Mouse (Mus musculus) hindbrain, embryonic 14.5 days (tissue): ENCODE data around the gene Dusp2. TPM values are rescaled to one million over a fixed set of nuclear protein-coding genes. Genes with fewer than 3 reads are reported as not detected.

Experiments
- ATAC-seq: fragments of 200-750 bp; cut with Nextera tagmentation; 2 replicates; pipeline ENCODE4 v1.8.0; 2017; ENCODE audit warnings: moderate number of reproducible peaks, mild to moderate bottlenecking, moderate TSS enrichment, moderate library complexity; ENCODE audit not compliant: low FRiP score
- DNase-seq: peaks from one replicate; pipeline ENCODE4 v3.0.0-alpha.2; 2015; ENCODE audit warnings: low spot score
- H3K27ac ChIP-seq: fragments of 300-500 bp; sonication (generic); 2 replicates; pipeline ENCODE4 v1.5.1; 2014; ENCODE audit warnings: mild to moderate bottlenecking, moderate library complexity
- H3K27me3 ChIP-seq: fragments of 300-500 bp; sonication (generic); 2 replicates; pipeline ENCODE4 v1.6.1; 2014; ENCODE audit warnings: mild to moderate bottlenecking, low read length, mixed read lengths; ENCODE audit not compliant: control insufficient read depth, insufficient read depth
- H3K36me3 ChIP-seq: fragments of 300-500 bp; sonication (generic); replicated peaks from 2 replicates; pipeline ENCODE4 v1.6.1; 2014; ENCODE audit not compliant: control insufficient read depth, insufficient read depth
- H3K4me1 ChIP-seq: fragments of 300-500 bp; sonication (generic); replicated peaks from 2 replicates; pipeline ENCODE4 v1.6.1; 2014; ENCODE audit warnings: antibody characterized with exemption, low read length, mixed read lengths; ENCODE audit not compliant: control insufficient read depth, insufficient read depth
- H3K4me2 ChIP-seq: fragments of 300-500 bp; sonication (generic); replicated peaks from 2 replicates; pipeline ENCODE4 v1.6.1; 2014; ENCODE audit warnings: mild to moderate bottlenecking, moderate library complexity
- H3K4me3 ChIP-seq: fragments of 300-500 bp; sonication (generic); replicated peaks from 2 replicates; pipeline ENCODE4 v1.5.1; 2014; ENCODE audit warnings: mild to moderate bottlenecking, low read length
- H3K9ac ChIP-seq: fragments of 300-500 bp; sonication (generic); 2 replicates; pipeline ENCODE4 v1.6.1; 2014
- H3K9me3 ChIP-seq: fragments of 300-500 bp; sonication (generic); 2 replicates; pipeline ENCODE4 v1.6.1; 2016; ENCODE audit warnings: low read length; ENCODE audit not compliant: control insufficient read depth
- WGBS: fragments of 180-500 bp; shearing (Covaris S2); extraction: QIAGEN DNeasy Blood & Tissue Kit; methylation state at CpG from one replicate; pipeline ENCODE4 v1.1.7; 2014; 5-methylcytosine and 5-hydroxymethylcytosine counted together
- polyA plus RNA-seq: library from polyadenylated mRNA; unstranded; fragments of >200 nt; fragmentation: Nextera tagmentation; extraction: Ambion mirVana; gene quantifications from 2 replicates; pipeline ENCODE4 v1.2.1, GENCODE M21; 2014

Dusp2 gene
- polyA plus RNA-seq, 1 experiment from 2014 or later = 12.5 TPM

DNA sequence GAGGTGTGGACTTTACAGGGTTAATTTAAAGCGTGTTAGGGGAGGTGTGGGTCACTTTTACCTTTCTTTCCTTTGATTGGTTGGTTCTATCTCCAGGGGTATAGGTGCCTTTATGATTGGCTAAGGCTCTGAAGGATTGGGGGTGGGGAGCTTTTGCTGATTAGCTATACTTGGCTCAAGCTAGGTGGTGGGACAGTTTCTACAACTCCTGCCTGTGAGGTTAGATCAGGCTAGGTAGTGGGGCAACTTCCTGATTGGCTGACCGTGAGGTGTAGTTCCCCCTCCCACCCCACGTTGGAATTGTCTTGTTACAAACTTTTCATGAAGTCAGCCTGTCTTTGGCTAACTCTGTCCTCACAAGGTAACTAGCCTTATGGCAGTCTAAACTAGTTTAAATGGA is 28.8 kb upstream of the Dusp2 start:
- Histone ChIP-seq H3K4me3 (no peak overlapping the region), H3K9ac (no peak overlapping the region), H3K36me3 (peaks cover 1% of the 10 kb centered on the region), H3K4me1 (no peaks in the 10 kb centered on the region), H3K27me3 (no peaks in the 10 kb centered on the region), H3K27ac (no peak overlapping the region), H3K9me3 (no peaks in the 10 kb centered on the region), H3K4me2 (no peak overlapping the region)
- ATAC-seq = no peak
- no peak for DNase-seq
- 48% methylated on average over 3 of the region's 3 CpGs for WGBS

DNA sequence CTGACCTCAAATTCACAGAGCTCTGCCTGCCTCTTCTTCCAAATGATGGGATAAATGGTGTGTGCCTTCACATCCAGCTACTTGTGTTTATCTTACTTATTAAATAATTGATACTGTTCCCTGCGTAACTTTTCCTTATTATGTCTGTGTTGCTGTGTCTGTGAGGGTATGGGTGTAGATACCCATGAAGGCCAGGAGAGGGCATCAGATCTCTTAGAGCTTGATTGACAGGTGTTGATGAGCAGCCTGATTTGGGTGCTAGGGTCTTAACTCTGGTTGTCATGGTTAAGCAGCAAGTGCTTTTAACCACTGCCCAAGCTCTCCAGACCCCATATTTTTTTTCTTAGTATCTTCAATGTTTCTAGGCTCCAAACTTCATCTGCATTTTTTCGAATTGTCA is 27.3 kb upstream of the Dusp2 start:
- no peaks in the 10 kb centered on the region for H3K4me1 ChIP-seq
- 88% methylated on average over 2 of the region's 2 CpGs for WGBS
- ATAC-seq (no peak), DNase-seq (peak; percentile 25)
- H3K27me3 ChIP-seq = no peaks in the 10 kb centered on the region
- H3K9me3 ChIP-seq = no peaks in the 10 kb centered on the region
- no peak overlapping the region for H3K4me3 ChIP-seq
- H3K36me3 ChIP-seq = no peaks in the 10 kb centered on the region
- no peak overlapping the region for H3K27ac ChIP-seq
- H3K9ac ChIP-seq = no peak overlapping the region
- H3K4me2 ChIP-seq = no peak overlapping the region

DNA sequence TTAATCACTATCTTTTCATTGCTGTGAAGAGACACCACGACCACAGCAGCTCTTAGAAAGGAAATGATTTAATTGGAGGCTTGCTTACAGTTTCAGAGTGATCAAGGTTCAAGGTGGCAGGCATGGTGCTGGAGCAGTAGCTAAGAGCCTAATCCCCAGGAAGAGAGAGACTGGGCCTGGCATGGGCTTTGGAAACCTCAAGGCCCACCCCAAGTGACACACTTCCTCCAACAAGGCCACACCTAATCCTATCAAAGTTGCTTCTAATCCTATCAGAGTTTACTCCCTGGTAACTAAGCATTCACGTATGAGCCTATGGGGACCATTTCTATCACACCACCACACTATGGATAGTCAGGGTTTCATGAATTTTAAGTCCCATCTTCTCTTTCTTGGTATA is 25.7 kb upstream of the Dusp2 start:
- H3K4me1 ChIP-seq = no peaks in the 10 kb centered on the region
- ATAC-seq (no peak), DNase-seq (no peak)
- H3K27ac ChIP-seq = no peak overlapping the region
- H3K4me3 ChIP-seq = no peak overlapping the region
- H3K9me3 ChIP-seq = no peaks in the 10 kb centered on the region
- H3K4me2 ChIP-seq = no peak overlapping the region
- H3K9ac ChIP-seq = no peak overlapping the region
- no peaks in the 10 kb centered on the region for H3K27me3 ChIP-seq
- H3K36me3 ChIP-seq = no peaks in the 10 kb centered on the region
- 60% methylated on average over 2 of the region's 2 CpGs for WGBS

DNA sequence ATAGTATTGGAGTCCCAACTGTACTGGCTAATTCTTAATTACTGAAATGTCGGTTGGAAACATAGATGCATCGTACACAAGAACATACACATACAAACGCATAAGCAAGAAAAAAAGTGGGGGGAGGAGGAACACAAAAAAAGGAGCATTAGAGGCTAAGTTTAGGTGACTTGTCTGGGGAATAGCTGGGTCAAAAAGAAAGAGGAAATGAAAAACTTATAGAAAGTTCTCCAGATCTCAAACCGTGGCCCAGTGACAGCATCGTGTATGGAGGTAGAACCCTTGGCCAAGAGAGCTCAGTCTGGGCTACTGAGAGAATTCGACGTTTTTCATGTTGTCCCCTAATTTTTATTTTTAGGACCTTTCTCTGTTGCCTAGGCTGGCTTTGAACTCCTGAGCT is 25.3 kb upstream of the Dusp2 start:
- H3K4me1 ChIP-seq = no peaks in the 10 kb centered on the region
- ATAC-seq = no peak
- no peaks in the 10 kb centered on the region for H3K36me3 ChIP-seq
- H3K4me3 ChIP-seq = no peak overlapping the region
- H3K9me3 ChIP-seq = no peaks in the 10 kb centered on the region
- 94% methylated on average over 7 of the region's 7 CpGs for WGBS
- no peak for DNase-seq
- H3K4me2 ChIP-seq = no peak overlapping the region
- no peaks in the 10 kb centered on the region for H3K27me3 ChIP-seq
- H3K9ac ChIP-seq = no peak overlapping the region
- H3K27ac ChIP-seq = no peak overlapping the region

DNA sequence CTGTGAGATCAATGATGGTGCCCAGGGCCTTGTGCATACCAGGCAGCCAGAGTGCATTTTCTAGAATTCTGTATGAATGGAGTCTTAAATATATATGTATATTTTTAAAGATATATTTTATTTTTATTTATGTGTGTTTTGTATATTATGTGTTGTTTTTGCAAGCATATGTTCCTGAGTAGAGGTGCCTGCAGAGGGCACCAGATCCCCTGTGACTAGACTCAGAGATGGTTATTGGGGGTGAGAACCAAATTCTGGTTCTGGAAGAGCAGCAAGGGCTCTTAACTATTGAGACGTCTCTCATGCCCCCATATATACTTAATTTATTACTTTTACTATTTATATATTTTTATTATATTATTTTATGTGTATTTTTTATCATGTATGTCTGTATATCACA is 24.8 kb upstream of the Dusp2 start:
- 89% methylated on average over 1 of the region's 1 CpGs for WGBS
- no peak overlapping the region for H3K9ac ChIP-seq
- no peak for ATAC-seq

DNA sequence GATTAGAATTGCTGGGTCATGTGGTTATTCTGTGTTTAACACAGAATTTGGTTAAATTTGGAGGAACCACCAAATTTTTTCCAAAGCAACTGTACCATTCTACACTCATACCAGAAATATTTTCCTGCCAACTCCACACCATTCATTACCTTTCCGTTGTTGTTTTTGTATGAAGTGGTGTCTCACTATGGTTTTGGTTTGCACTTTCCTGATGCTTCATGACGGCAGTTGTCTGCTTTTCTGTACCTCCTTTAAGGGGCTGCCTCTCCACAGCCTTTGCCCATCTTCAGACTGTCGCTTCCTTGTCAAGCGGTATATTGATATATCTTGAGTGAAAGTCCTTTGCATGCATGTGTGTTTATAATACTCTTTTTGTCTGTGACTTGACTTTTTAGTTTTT is 23.2 kb upstream of the Dusp2 start:
- Histone ChIP-seq H3K4me1 (no peaks in the 10 kb centered on the region), H3K27ac (no peak overlapping the region), H3K9ac (no peak overlapping the region), H3K27me3 (no peaks in the 10 kb centered on the region), H3K9me3 (no peaks in the 10 kb centered on the region), H3K4me2 (no peak overlapping the region), H3K4me3 (no peak overlapping the region), H3K36me3 (no peaks in the 10 kb centered on the region)
- 95% methylated on average over 4 of the region's 4 CpGs for WGBS
- DNase-seq (no peak), ATAC-seq (no peak)

More for the DNA sequence above, 24.8 kb upstream of the Dusp2 start:
- Histone ChIP-seq H3K9me3 (no peaks in the 10 kb centered on the region), H3K27me3 (no peaks in the 10 kb centered on the region), H3K27ac (no peak overlapping the region), H3K4me3 (no peak overlapping the region), H3K4me1 (no peaks in the 10 kb centered on the region), H3K4me2 (no peak overlapping the region), H3K36me3 (no peaks in the 10 kb centered on the region)
- DNase-seq = no peak

DNA sequence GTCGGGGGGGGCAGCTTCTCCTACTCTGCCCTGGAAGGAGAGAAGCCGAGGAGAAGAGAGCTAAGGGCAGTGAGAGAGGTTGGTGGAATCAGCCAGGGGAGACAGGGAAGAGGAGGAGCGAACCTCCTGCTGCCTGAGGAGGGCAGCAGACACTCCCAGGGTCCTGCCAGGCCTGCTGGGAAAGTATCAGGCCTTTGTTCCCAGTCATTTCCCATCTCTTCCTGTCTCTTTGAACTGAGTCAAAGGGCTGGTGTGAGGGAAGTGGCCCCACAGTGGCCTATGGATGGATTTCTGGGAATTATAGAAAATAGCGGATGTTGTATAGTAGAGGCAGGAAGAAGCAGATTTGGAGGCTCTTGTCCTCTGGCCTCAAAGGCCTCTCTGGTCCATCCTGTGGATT is 22.1 kb upstream of the Dusp2 start:
- no peak overlapping the region for H3K4me3 ChIP-seq
- DNase-seq (no peak), ATAC-seq (no peak)
- no peaks in the 10 kb centered on the region for H3K27me3 ChIP-seq
- H3K4me2 ChIP-seq = no peak overlapping the region
- H3K9ac ChIP-seq = no peak overlapping the region
- H3K9me3 ChIP-seq = no peaks in the 10 kb centered on the region
- no peaks in the 10 kb centered on the region for H3K36me3 ChIP-seq
- no peak overlapping the region for H3K27ac ChIP-seq
- WGBS = 57% methylated on average over 4 of the region's 4 CpGs
- H3K4me1 ChIP-seq = no peaks in the 10 kb centered on the region

DNA sequence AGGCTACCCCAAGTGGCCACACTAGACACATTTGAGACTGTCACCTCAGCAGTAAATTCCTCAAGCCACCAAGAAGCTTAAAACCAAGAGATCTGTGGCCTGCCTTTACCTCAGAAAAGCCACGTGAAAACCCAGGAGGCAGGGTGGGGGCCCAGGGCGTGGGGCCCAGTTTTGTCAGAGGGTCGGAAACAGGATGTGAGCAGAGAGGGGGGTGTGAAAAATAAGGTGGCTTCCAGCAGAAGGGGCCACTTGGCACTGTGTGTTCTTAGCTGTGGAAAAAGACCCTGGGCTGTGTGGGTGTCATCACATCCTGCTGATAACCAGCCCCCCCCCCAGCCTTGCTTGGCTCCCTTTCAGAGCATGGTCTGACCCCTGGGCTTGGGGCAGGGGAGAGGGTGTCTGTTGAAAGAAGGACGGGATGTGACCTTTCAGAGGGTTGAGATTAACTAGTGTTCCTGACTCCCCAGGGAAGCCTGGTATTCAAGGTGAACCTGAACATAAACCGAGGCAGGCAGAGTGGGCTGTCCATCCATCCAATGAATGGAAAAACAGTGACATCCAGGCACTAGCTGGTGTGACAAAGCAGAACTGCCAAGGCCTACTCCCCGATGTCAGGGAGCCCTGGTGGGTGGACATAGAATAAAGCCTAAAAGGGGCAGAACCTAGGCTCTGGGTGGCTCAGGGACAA is 21.3 kb upstream of the Dusp2 start:
- DNase-seq (no peak), ATAC-seq (no peak)
- no peaks in the 10 kb centered on the region for H3K27me3 ChIP-seq
- H3K4me2 ChIP-seq = no peak overlapping the region
- H3K9ac ChIP-seq = no peak overlapping the region
- WGBS = 79% methylated on average over 6 of the region's 6 CpGs
- H3K4me1 ChIP-seq = no peaks in the 10 kb centered on the region
- H3K9me3 ChIP-seq = no peaks in the 10 kb centered on the region
- no peak overlapping the region for H3K4me3 ChIP-seq
- H3K36me3 ChIP-seq = no peaks in the 10 kb centered on the region
- H3K27ac ChIP-seq = no peak overlapping the region

DNA sequence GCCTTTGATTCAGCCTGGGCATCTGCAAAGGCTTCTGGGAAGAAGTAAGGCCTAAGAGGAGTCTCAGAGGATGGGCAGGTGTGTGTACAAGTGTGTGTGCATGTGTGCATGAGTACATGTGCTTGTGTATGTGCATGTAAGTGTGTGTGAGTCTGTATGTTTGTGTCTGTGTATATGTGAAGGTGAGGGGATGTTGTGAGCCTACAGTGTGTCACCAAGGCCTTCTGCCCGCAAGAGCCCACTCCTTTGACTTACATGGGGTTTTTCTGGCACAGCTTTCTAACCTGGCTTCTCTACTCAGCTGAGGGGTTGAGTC is 20.8 kb upstream of the Dusp2 start:
- Histone ChIP-seq H3K36me3 (no peaks in the 10 kb centered on the region), H3K9me3 (no peaks in the 10 kb centered on the region), H3K9ac (no peak overlapping the region), H3K4me1 (no peaks in the 10 kb centered on the region), H3K4me2 (no peak overlapping the region), H3K4me3 (no peak overlapping the region), H3K27ac (no peak overlapping the region), H3K27me3 (no peaks in the 10 kb centered on the region)
- WGBS = 87% methylated on average over 1 of the region's 1 CpGs
- ATAC-seq = no peak
- no peak for DNase-seq

DNA sequence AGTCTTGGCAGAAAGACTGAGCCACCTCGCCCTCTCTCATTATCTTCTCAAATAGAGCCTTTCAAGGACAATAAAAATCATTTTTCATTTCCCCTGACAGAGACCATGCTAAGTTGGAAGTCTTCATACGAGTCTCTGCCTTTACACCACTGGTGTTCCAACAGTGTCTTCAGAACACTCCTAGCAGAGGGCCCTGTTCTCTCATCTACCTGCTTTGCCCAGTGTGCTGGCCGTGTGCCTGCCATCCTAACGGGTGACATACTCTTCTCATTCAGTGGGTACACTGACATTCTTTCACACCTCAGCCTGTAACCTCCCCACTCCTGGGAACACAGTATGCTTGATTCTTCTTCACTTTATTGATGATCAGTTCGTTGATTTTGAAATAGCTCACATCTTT is 19.5 kb upstream of the Dusp2 start:
- no peak overlapping the region for H3K27ac ChIP-seq
- H3K36me3 ChIP-seq = no peaks in the 10 kb centered on the region
- WGBS = 79% methylated on average over 5 of the region's 5 CpGs
- H3K27me3 ChIP-seq = no peaks in the 10 kb centered on the region
- H3K4me2 ChIP-seq = no peak overlapping the region
- H3K9me3 ChIP-seq = no peaks in the 10 kb centered on the region
- DNase-seq = no peak
- H3K9ac ChIP-seq = no peak overlapping the region
- no peak overlapping the region for H3K4me3 ChIP-seq
- no peak for ATAC-seq
- no peaks in the 10 kb centered on the region for H3K4me1 ChIP-seq
